Mouse (Mus musculus) thymus, postnatal 4 days (tissue): ENCODE results near the gene Rnf24.

ENCODE experiments used
- DNase-seq: peaks from one replicate; pipeline ENCODE4 v3.0.0; 2021

The Rnf24 gene

DNA sequence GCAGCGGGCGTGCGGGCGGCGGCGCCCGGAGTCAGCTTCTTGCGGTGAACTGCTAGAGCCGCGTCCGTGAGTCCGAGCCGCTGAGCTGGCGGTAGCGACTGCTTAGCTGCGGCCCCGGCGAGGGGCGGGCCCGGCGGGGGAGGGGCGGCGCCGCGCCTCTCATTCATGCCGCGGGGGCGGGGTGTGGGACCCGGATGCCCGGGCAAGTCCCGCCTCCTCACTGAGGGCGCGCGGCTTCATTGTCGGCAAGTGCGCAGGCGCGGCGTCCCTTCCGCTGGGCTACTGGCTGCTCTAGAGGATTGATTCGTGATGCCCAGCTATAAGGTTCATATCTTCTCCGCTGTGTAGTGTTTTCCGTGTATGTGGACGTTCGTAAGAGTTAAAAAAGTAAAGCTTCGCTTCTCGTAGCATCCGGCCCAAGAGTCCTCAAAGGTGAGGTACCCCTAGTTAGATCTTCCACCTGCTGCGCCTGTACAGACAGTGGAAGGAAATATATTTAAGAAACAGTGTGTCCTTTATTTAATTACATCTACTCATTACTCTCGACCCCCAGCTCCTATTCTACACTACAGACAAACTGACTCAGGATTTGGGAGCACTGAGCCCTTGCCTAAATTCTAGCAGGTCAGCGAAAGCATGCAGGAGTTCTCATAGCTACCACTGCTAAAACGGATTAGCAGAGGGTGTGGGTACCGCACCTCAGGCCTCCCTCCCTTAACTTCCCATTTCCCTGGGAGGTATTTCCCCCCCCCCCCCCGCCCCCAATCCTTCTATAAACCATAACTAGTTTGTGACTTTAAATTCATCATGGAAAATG, at the start of gene Rnf24:
Rnf24 (minus strand) TSS at position 146 of the 817 bp plus-strand sequence.
- peak; percentile 100 for DNase-seq

- DNase-seq: no peak
Measured at GRCm38 (mm10) chr2:131401794-131402495, 49.3 kb upstream of the Rnf24 start.

DNA sequence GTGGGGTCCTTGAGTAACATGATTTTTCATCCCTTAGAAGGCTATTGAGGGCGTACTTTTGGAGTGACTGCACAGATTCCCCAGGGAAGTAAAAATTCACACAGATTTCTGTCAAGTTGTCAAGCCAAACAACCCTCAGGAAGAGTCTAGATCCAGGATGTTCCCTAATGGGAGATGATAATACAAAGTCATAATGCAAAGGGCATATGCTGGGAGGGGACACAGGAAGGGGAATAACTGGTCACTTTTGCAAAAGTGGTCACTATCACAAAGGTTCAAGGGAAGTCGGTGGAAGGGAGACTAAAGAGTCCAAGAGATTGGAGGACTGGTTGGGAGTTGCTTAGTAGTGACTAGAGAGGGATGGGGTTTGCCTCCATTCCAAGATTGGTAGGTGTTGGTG, 48.2 kb upstream of the Rnf24 start:
- DNase-seq: no peak

- DNase-seq: no peak
Measured at GRCm38 (mm10) chr2:131397323-131397848, 44.7 kb upstream of the Rnf24 start.

- no peak for DNase-seq
Measured at GRCm38 (mm10) chr2:131386350-131386962, 33.8 kb upstream of the Rnf24 start.

DNA sequence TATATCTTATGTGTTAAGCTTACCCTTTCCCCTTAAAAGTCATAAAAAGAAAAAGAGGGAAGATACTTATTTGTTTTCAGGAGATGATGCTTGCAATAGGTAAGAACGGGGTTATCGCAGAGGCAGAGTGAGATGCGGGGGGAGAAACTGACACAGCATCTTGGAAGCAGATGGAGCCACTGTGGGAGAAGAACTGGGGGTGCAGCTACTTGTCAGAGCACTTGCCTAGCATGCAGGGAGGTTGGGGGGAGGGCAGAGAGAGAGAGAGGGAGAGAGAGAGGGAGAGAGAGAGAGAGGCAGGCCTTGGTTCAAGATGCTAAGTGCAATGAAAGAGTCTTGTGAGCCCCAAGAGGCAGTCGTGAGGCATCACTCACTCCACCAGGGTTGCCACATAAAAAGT, 32.5 kb upstream of the Rnf24 start:
- DNase-seq: no peak

GRCm38 (mm10) chr2:131379541-131379940, 26.8 kb upstream of the Rnf24 start:
- no peak for DNase-seq

DNA sequence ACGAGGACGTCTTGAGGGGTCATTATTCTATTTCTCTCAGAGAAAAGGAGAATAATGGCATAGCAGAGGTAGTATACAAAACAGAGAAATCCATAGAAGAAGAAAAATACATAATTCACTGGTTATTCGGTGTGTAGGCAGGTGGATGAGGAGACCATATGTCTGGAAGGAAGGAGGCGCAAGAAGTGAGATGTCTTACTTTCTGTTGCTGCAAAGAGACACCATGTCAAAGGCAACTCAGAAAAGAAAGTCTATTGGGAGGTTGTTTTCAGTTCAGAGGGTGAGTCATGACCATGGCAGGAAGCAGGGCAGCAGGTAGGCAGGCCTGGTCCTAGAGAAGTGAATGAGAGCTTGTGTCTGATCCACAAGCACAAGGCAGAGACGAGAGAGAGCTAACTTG, 26.2 kb upstream of the Rnf24 start:
- no peak for DNase-seq

DNA sequence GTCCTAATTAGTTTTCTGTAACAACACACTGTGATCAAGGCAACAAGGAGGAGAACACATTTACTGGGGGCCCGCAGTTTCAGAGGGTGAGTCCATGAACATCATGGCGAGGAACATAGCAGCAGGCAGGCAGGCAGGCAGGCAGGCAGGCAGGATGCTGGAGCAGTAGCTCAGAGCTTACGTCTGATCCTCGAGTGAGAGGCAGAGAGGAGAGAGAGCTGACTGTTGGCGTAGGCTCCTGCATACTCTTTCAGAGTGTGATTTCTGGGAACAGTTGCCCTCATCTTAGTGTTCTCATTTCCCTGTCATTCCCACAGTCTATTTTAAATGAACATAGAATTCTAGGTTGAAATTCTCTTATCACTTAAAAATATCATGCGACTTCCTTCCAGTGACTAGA, 24.4 kb upstream of the Rnf24 start:
- no peak for DNase-seq

- no peak for DNase-seq
Measured at GRCm38 (mm10) chr2:131373656-131374055, 21.0 kb upstream of the Rnf24 start.

DNA sequence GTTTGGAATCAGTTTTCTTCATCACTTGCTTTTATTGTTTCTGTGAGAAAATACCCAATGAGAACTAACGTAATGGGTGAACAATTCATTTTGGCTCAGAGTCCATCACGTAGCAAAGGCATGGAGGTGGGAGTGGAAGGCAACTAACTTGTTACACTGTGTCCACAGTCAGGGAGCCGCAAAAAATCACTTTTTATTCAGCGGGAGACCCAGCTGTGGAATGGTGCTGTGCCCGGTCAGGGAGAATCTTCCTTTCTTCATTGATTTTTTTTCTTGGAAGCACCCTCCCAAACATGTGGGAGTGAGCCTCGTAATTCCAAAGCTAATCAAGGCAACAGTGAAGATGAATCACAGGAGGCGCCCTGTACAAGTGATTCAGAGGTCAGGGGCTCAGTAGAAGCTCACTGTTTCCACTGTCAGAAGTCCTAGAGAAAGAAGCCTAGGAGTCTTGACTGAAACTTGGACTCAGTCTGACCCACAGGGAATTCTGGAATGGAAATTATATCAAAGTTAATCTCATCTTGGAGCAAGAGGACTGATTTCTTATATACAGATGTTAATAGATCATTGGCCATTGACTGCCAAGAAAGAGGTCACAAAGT, 19.7 kb upstream of the Rnf24 start:
- no peak for DNase-seq

DNA sequence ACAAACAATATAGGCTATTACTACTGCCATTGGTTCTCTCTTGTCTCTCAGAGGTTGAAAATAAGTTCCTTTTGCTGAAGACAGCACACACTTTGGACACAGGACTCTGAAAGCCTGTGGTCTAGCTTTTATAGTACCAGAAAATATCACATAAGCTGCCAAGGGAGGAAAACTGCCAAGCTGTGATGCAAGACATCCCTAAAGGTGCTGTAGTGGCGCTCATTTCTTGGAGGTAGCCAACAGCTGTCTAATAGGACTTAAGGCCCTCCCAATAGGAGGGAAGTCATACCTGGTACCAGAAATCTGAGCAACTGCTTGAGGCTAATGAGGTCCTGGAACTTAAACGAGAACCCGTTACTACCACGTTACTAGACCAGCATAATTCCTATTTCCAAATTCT, 19.1 kb upstream of the Rnf24 start:
- no peak for DNase-seq

- DNase-seq: no peak
Measured at GRCm38 (mm10) chr2:131370828-131371227, 18.1 kb upstream of the Rnf24 start.

DNA sequence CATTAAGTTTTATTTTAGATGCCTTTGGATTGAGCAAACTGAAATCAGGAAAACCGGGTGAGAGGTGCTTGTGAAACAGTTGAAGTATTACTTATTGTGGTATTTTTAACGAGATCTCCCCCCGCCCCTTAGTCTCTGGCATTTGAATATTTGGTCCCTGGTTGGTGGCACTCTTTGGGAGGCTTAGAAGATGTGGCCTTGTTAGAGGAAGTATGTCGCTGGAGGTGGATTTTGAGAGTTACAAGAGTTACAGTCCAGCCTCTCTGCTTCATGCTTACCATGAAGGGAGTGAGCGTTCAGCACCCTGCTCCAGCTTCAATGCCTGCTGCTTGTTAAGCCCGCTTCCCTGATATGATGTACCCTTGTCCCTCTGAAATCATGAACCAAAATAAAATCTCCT, 12.0 kb upstream of the Rnf24 start:
- DNase-seq: no peak

GRCm38 (mm10) chr2:131358481-131358880, 5.8 kb upstream of the Rnf24 start:
- no peak for DNase-seq

GRCm38 (mm10) chr2:131354049-131354448, 1.4 kb upstream of the Rnf24 start:
- no peak for DNase-seq

- peak; percentile 38 for DNase-seq
Measured at GRCm38 (mm10) chr2:131353564-131353915, 848 bp upstream of the Rnf24 start.

- DNase-seq: peak; percentile 71
Measured at GRCm38 (mm10) chr2:131351968-131352746, 535 bp downstream of the Rnf24 start.

GRCm38 (mm10) chr2:131351471-131351870, 1.2 kb downstream of the Rnf24 start:
- DNase-seq: no peak

GRCm38 (mm10) chr2:131350301-131350700, 2.4 kb downstream of the Rnf24 start:
- no peak for DNase-seq

GRCm38 (mm10) chr2:131345556-131345955, 7.1 kb downstream of the Rnf24 start:
- DNase-seq: no peak

DNA sequence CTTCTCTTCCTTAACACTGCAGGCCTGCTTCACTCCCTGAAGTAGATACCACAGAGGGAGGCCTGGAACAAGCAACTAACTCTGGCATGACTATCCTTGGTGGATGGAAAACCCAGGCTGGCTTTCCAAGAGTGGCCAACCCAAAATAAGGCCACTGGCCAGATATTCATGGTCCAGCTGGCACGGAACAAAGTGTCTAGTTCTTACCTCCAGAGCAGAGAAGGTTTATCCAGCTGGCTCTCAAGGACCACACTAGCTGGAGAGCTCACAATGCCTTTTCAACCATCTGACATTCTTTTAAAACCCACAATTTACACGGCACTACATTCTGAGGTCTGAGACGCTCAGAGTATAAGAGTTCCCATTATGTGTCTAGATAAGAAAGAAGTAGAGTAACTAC, 8.2 kb downstream of the Rnf24 start:
- DNase-seq: no peak

DNA sequence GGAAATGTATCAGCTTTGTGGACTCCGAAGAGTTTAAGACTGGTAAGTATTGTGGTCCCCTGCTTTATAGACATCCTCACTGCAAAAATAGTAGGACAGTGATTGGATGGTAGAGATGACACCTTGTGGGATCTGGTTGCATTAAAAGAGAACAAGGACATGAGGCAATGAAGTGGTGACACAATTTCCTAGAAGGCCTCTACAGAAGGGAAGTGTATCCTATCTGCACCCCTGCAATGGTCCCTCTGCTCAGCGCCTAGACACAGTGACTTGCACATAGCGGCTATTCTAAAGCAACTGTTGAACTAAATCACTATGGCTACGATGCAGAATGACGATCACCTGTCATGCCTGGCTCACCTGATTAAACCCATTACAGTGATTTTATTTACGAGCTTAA, 15.1 kb downstream of the Rnf24 start:
- DNase-seq: no peak
